Mouse (Mus musculus) forebrain, embryonic 14.5 days (tissue): Measurements from ENCODE around the gene Ndrg3. TPM values are rescaled to one million over a fixed set of nuclear protein-coding genes. Genes with fewer than 3 reads are reported as not detected.
"Not testable (repeated sequence)": the region's sequence is repeated elsewhere in the genome, so short reads cannot be mapped to it uniquely, and the experiment has no call there.

ENCODE experiments used
- ATAC-seq: fragments of 200-750 bp; cut with Nextera tagmentation; 2 replicates; pipeline ENCODE4 v1.8.0; 2017; ENCODE audit warnings: mild to moderate bottlenecking, moderate library complexity
- DNase-seq: peaks from one replicate; pipeline ENCODE4 v3.0.0-alpha.2; 2015; ENCODE audit warnings: low spot score
- H3K27ac ChIP-seq: fragments of 300-500 bp; sonication (generic); 2 replicates; pipeline ENCODE4 v1.5.1; 2014; ENCODE audit warnings: low read depth, mild to moderate bottlenecking, control low read depth, low read length, moderate library complexity
- H3K27me3 ChIP-seq: fragments of 300-500 bp; sonication (generic); replicated peaks from 2 replicates; pipeline ENCODE4 v1.6.1; 2014; ENCODE audit warnings: low read length, control low read depth, mixed read lengths; ENCODE audit not compliant: control insufficient read depth, insufficient read depth
- H3K36me3 ChIP-seq: fragments of 300-500 bp; sonication (generic); 2 replicates; pipeline ENCODE4 v1.6.1; 2014; ENCODE audit warnings: low read length, control low read depth; ENCODE audit not compliant: control insufficient read depth, insufficient read depth
- H3K4me1 ChIP-seq: fragments of 300-500 bp; sonication (generic); 2 replicates; pipeline ENCODE4 v1.6.1; 2014; ENCODE audit warnings: antibody characterized with exemption, low read length, control low read depth; ENCODE audit not compliant: control insufficient read depth, insufficient read depth
- H3K4me2 ChIP-seq: fragments of 300-500 bp; sonication (generic); 2 replicates; pipeline ENCODE4 v1.6.1; 2014; ENCODE audit warnings: mild to moderate bottlenecking, control low read depth, low read length
- H3K4me3 ChIP-seq: fragments of 300-500 bp; sonication (generic); 2 replicates; pipeline ENCODE4 v1.5.1; 2014; ENCODE audit warnings: low read depth, low read length, control low read depth
- H3K9ac ChIP-seq: fragments of 300-500 bp; sonication (generic); 2 replicates; pipeline ENCODE4 v1.6.1; 2014; ENCODE audit warnings: mild to moderate bottlenecking, low read length, control low read depth, moderate library complexity
- H3K9me3 ChIP-seq: fragments of 300-500 bp; sonication (generic); replicated peaks from 2 replicates; pipeline ENCODE4 v1.6.1; 2016; ENCODE audit warnings: low read length, control low read depth, mixed read lengths; ENCODE audit not compliant: control insufficient read depth
- WGBS: fragments of 180-500 bp; shearing (Covaris S2); extraction: QIAGEN DNeasy Blood & Tissue Kit; methylation state at CpG from one replicate; pipeline ENCODE4 v1.1.7; 2014; 5-methylcytosine and 5-hydroxymethylcytosine counted together
- polyA plus RNA-seq: library from polyadenylated mRNA; unstranded; fragments of >200 nt; fragmentation: Nextera tagmentation; extraction: Ambion mirVana; gene quantifications from 2 replicates; pipeline ENCODE4 v1.2.1, GENCODE M21; 2014

Gene Ndrg3
- polyA plus RNA-seq, 1 experiment from 2014 or later, result 93.6 TPM

DNA sequence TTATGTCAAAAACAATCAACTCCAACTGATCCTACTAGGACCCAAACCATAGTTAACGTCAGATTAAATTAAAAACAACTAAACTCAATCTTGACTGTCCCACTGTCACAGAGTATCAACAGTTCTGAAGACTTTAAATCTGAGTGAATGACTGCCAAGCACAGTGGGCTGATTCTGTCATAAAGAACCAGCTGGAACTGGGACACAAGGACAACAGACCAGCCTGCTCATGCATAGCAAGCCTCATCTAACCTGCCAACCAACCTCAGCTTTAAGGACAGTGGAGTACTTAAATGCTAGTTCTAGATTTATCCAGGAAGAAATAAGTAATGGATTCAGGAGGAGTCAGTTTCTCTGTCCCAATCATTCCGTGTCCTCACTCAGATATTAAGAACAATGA is 34.8 kb downstream of the Ndrg3 start:
- WGBS, result 90% methylated on average over 2 of the region's 2 CpGs
- DNase-seq, result no peak
- no peaks in the 10 kb centered on the region for H3K4me1 ChIP-seq
- H3K9ac ChIP-seq, result no peak overlapping the region
- no peak overlapping the region for H3K4me2 ChIP-seq
- H3K9me3 ChIP-seq, result no peaks in the 10 kb centered on the region
- H3K27ac ChIP-seq, result no peak overlapping the region
- no peak overlapping the region for H3K4me3 ChIP-seq
- H3K27me3 ChIP-seq, result no peaks in the 10 kb centered on the region
- H3K36me3 ChIP-seq, result peaks cover 2% of the 10 kb centered on the region; the same call in 1 of the 2 replicates
- ATAC-seq, result no peak

DNA sequence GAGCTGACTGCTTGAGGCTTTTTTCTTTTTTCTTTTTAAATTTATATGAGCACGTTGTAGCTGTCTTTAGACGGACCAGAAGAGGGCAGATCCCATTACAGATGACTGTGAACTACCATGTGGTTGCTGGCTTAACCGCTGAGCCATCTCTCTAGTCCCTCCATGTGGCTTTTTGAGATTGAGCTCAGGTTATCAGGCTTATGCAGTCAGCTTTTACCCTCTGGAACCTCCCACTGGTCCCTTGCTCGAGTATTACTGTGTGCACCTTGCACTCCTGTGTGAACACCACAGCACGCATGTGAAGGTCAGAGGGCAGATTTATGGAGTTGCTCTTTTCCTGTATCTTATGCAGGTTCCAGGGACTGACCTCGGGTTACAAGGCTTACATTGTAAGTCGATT is 35.5 kb downstream of the Ndrg3 start:
- no peaks in the 10 kb centered on the region for H3K27me3 ChIP-seq
- DNase-seq (no peak), ATAC-seq (no peak)
- H3K27ac ChIP-seq, result no peak overlapping the region
- no peaks in the 10 kb centered on the region for H3K9me3 ChIP-seq
- WGBS, result 84% methylated on average over 7 of the region's 7 CpGs
- no peak overlapping the region for H3K4me3 ChIP-seq
- no peaks in the 10 kb centered on the region for H3K4me1 ChIP-seq
- H3K9ac ChIP-seq, result no peak overlapping the region
- no peak overlapping the region for H3K4me2 ChIP-seq
- H3K36me3 ChIP-seq, result peaks cover 2% of the 10 kb centered on the region; the same call in 1 of the 2 replicates

DNA sequence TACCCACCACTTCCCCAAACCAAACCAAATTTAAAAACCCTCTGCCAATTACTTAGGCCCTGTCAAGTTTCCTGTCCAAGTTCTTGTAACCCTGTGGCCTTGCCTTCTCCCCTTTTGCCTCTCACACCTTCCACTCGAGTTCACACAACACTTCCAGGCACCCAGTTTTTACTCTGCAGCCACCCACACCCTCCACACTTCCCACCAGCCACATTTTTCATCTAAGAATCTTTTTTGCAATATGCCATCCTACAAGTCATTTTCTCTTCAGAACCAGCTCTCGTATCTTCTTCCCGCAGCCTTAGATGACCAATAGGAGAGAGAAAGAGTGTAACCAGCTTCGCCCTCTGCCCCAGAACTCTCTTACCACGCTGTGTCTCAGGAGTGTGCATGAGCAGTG is 37.4 kb downstream of the Ndrg3 start:
- H3K4me3 ChIP-seq, result no peak overlapping the region
- no peak overlapping the region for H3K4me2 ChIP-seq
- H3K9me3 ChIP-seq, result no peaks in the 10 kb centered on the region
- no peak overlapping the region for H3K9ac ChIP-seq
- ATAC-seq, result no peak
- no peak for DNase-seq
- no peak overlapping the region for H3K27ac ChIP-seq
- no peaks in the 10 kb centered on the region for H3K4me1 ChIP-seq
- H3K27me3 ChIP-seq, result no peaks in the 10 kb centered on the region
- H3K36me3 ChIP-seq, result peaks cover 2% of the 10 kb centered on the region; the same call in 1 of the 2 replicates
- 93% methylated on average over 5 of the region's 5 CpGs for WGBS

DNA sequence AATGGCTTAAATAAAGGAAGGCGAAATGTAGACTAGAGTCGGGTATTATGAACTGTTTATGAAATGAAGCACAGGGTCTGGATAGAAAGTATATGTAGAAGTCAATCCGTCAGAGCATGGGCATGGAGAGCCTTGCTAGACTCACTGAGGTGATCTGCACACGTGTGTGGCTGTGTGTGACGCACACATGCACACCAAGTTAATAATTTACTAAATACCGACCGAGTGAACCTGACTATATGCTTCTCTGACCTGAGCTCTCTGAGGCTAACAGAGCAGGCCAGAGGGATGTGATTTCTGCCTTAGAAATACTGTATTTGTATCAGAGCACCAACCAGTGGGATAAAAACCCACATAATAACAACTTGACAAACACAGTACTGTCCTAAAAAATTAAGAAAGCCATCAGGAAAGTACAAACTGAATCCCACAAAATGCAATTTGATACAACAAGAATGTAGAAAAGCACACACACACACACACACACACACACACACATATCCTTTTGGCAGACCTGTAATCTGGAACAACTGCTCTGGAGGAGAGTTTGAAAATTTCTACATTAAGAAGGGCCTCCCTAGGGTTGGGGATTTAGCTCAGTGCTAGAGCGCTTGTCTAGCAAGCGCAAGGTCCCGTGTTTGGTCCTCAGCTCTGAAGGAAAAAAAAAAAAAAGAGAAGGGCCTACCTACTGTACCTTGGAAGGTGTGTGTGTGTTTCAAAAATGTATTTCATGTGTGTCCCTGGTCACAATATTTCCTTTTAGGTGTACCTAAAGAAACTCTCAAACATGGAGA is 40.4 kb downstream of the Ndrg3 start:
- H3K27me3 ChIP-seq, result no peaks in the 10 kb centered on the region
- no peak overlapping the region for H3K4me2 ChIP-seq
- no peak overlapping the region for H3K4me3 ChIP-seq
- no peak for ATAC-seq
- no peaks in the 10 kb centered on the region for H3K4me1 ChIP-seq
- 94% methylated on average over 10 of the region's 10 CpGs for WGBS
- peaks cover 23% of the 10 kb centered on the region for H3K36me3 ChIP-seq
- no peak overlapping the region for H3K9ac ChIP-seq
- no peak overlapping the region for H3K27ac ChIP-seq
- no peak for DNase-seq
- H3K9me3 ChIP-seq, result no peaks in the 10 kb centered on the region

DNA sequence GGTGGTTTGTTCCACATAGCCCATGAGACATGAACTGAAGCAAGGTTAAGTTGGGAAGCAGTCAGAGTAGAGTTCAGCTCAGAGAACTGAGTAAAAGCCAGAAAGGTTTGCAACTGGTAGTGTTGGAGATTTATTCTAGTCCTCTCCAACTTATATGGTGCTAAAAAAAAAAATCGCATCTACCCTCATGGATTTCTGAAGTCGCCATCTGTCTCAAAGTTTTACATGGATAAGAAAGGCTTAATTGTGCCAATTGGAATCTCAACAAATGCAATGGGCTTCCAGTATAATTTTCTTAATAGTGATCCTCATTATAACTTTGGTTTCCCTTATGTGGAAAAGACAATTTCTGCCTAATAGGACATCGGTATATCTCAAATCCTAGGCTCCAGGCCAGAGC is 41.0 kb downstream of the Ndrg3 start:
- WGBS, result 80% methylated on average over 3 of the region's 3 CpGs
- Histone ChIP-seq H3K27ac (no peak overlapping the region), H3K36me3 (peaks cover 27% of the 10 kb centered on the region)

DNA sequence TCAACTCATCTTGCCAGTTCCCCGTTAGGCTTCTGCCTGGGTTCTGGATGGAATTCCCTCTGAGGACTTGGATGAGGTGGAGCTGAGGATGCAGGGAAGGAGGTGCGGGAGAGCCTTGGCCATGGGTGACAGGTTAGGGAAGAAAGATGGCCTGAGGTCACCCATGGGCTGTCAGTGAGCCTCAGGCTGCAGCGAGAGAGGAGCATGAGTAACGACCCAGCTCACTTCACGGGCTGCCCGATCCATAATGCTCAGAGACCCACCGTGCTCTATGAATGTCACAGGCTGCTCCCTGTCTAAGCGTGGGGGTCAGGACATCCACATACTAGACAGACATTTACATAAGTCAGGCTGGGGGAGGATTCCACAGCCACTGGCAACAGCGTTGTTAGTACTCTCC is 50.3 kb downstream of the Ndrg3 start:
- not testable (repeated sequence) for H3K4me3 ChIP-seq, H3K4me1 ChIP-seq, DNase-seq, H3K9me3 ChIP-seq, H3K27ac ChIP-seq, H3K9ac ChIP-seq, H3K27me3 ChIP-seq, H3K4me2 ChIP-seq, ATAC-seq
- 88% methylated on average over 9 of the region's 9 CpGs for WGBS
- peaks cover 44% of the 10 kb centered on the region for H3K36me3 ChIP-seq

More for the DNA sequence above, 41.0 kb downstream of the Ndrg3 start:
- no peak overlapping the region for H3K4me2 ChIP-seq
- no peaks in the 10 kb centered on the region for H3K27me3 ChIP-seq
- H3K9ac ChIP-seq, result no peak overlapping the region
- ATAC-seq (no peak), DNase-seq (peak; percentile 19)
- H3K4me3 ChIP-seq, result no peak overlapping the region
- no peaks in the 10 kb centered on the region for H3K9me3 ChIP-seq
- H3K4me1 ChIP-seq, result no peaks in the 10 kb centered on the region

DNA sequence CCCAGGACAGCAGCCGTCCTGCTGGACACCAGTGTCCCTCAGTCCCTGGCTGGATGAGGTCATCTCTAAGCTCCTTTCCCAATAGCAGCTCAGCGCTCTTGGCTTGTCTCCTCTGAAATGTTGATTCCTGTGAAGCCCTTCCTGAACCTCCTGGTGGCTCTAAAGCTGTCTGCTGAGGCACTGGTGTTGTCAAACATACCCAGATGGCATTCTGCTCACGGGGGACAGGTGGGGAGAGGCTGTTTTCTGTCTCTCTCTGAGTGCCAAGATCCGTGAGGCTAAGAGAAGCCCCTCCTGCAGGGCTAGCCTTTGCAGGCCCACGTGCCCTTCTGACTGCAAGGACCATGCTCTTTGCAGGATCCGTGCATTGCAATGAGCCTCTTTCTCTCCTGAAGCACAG is 51.9 kb downstream of the Ndrg3 start:
- not testable (repeated sequence) for DNase-seq, H3K27ac ChIP-seq, H3K4me3 ChIP-seq, H3K4me1 ChIP-seq, ATAC-seq, H3K9me3 ChIP-seq, H3K27me3 ChIP-seq, H3K9ac ChIP-seq, H3K4me2 ChIP-seq
- H3K36me3 ChIP-seq, result peaks cover 43% of the 10 kb centered on the region
- WGBS, result 67% methylated on average over 6 of the region's 6 CpGs

DNA sequence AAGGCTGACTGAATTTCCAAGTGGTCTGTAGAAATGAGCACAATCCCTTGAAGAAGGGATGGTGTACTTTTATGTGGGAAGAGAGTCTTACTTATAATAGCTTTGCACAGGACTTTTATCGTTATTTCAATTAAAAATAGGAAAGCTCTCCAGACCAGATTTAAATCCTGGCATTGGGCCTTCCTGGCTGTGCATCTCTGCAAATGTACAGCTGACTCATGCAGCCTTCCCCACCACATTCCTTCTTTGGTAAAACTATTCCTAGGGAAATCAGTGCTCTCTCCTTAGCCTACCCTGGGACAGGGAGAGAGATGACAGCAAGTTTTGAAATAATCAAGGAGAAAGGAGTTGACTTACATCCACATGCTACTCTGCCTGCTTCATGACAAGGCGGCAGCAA is 54.1 kb downstream of the Ndrg3 start:
- Histone ChIP-seq H3K27me3 (no peaks in the 10 kb centered on the region), H3K36me3 (peaks cover 36% of the 10 kb centered on the region), H3K9me3 (no peaks in the 10 kb centered on the region), H3K4me2 (no peak overlapping the region), H3K27ac (no peak overlapping the region), H3K9ac (no peak overlapping the region), H3K4me1 (no peaks in the 10 kb centered on the region), H3K4me3 (no peak overlapping the region)
- ATAC-seq (no peak), DNase-seq (no peak)
- 89% methylated on average over 2 of the region's 2 CpGs for WGBS

DNA sequence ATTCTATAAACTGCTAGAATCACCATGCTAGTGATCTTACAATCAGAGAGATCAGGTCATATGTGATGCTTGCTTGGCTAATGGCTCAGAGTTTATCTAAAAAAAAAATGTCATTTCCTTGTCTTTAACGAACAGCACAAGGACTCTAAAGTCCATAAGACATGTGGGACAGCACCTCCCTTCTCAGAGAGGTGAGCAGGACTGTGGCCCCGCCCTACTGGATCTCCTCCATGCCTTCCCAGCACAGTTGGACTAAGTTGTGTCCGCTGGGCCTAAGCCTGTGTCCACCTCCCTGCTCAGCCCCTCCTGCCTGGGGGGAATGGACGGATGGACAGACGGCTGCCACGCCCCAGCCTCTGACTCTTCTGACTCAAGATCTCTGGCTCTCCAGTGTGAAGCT is 56.9 kb downstream of the Ndrg3 start:
- ATAC-seq (no peak), DNase-seq (no peak)
- Histone ChIP-seq H3K9me3 (no peaks in the 10 kb centered on the region), H3K27ac (no peak overlapping the region), H3K27me3 (no peaks in the 10 kb centered on the region), H3K36me3 (peaks cover 37% of the 10 kb centered on the region), H3K4me3 (no peak overlapping the region), H3K4me1 (no peaks in the 10 kb centered on the region), H3K9ac (no peak overlapping the region), H3K4me2 (no peak overlapping the region)
- 84% methylated on average over 6 of the region's 6 CpGs for WGBS
